Mouse (Mus musculus) intestine, postnatal 0 days (tissue): Measurements from ENCODE around the gene Celf2. TPM values are rescaled to one million over a fixed set of nuclear protein-coding genes. Genes with fewer than 3 reads are reported as not detected.

Source experiments
- ATAC-seq: fragments of 200-750 bp; cut with Nextera tagmentation; 2 replicates; pipeline ENCODE4 v1.8.0; 2017; ENCODE audit warnings: mild to moderate bottlenecking, moderate TSS enrichment, moderate library complexity
- H3K27ac ChIP-seq: fragments of 300-500 bp; sonication (generic); 2 replicates; pipeline ENCODE4 v1.5.1; 2014; ENCODE audit warnings: mild to moderate bottlenecking, low read depth, low read length, moderate library complexity
- H3K27me3 ChIP-seq: fragments of 300-500 bp; sonication (generic); replicated peaks from 2 replicates; pipeline ENCODE4 v1.6.1; 2014; ENCODE audit warnings: low read length, mixed read lengths; ENCODE audit not compliant: control insufficient read depth, insufficient read depth
- H3K36me3 ChIP-seq: fragments of 300-500 bp; sonication (generic); 2 replicates; pipeline ENCODE4 v1.6.1; 2014; ENCODE audit warnings: mild to moderate bottlenecking, moderate library complexity; ENCODE audit not compliant: control insufficient read depth, insufficient read depth
- H3K4me1 ChIP-seq: fragments of 300-500 bp; sonication (generic); replicated peaks from 2 replicates; pipeline ENCODE4 v1.6.1; 2014; ENCODE audit warnings: antibody characterized with exemption, low read length, mixed read lengths; ENCODE audit not compliant: control insufficient read depth, insufficient read depth
- H3K4me2 ChIP-seq: fragments of 300-500 bp; sonication (generic); replicated peaks from 2 replicates; pipeline ENCODE4 v1.6.1; 2014; ENCODE audit warnings: low read depth, mild to moderate bottlenecking, moderate library complexity
- H3K4me3 ChIP-seq: fragments of 300-500 bp; sonication (generic); 2 replicates; pipeline ENCODE4 v1.5.1; 2014; ENCODE audit warnings: low read depth, low read length
- H3K9ac ChIP-seq: fragments of 300-500 bp; sonication (generic); 2 replicates; pipeline ENCODE4 v1.6.1; 2014; ENCODE audit warnings: mild to moderate bottlenecking, low read depth, low read length
- H3K9me3 ChIP-seq: fragments of 300-500 bp; sonication (generic); 2 replicates; pipeline ENCODE4 v1.6.1; 2016; ENCODE audit warnings: mixed run types; ENCODE audit not compliant: control insufficient read depth
- CTCF ChIP-seq: sonication (generic); IDR thresholded peaks from 2 replicates; pipeline ENCODE4 v1.5.1; 2016; ENCODE audit warnings: low read depth, mild to moderate bottlenecking, control low read depth, antibody characterized with exemption, moderate library complexity
- WGBS: fragments of 180-500 bp; shearing (Covaris S2); extraction: QIAGEN DNeasy Blood & Tissue Kit; methylation state at CpG from one replicate; pipeline ENCODE4 v1.1.7; 2014; 5-methylcytosine and 5-hydroxymethylcytosine counted together
- polyA plus RNA-seq: library from polyadenylated mRNA; unstranded; fragments of >200 nt; fragmentation: Nextera tagmentation; extraction: Ambion mirVana; gene quantifications from 2 replicates; pipeline ENCODE4 v1.2.1, GENCODE M21; 2015

Gene Celf2
- polyA plus RNA-seq, 1 experiment from 2014 or later = 16.8 TPM

DNA sequence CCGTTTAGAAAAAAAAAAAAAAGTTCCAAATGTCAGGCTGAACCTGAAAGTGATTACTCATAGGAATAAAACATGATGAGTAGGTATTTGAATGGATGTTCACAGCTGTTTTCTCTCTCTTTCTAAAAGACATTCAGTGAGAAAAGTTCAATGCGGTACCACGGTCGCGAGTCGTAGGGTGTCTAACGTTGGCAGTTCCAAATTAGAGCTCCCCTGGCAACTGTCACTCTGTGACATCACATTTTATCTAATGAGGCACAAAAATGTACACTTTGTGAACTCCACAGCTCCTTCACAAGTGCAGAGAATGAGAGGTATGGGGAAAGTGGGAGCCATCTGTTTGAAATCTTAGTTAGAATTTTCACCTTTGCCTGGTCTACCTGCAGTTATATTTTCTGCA lies 274.8 kb downstream of the Celf2 start:
- no peak overlapping the region for H3K4me2 ChIP-seq
- 89% methylated on average over 7 of the region's 7 CpGs for WGBS
- no peak for TF ChIP-seq CTCF

DNA sequence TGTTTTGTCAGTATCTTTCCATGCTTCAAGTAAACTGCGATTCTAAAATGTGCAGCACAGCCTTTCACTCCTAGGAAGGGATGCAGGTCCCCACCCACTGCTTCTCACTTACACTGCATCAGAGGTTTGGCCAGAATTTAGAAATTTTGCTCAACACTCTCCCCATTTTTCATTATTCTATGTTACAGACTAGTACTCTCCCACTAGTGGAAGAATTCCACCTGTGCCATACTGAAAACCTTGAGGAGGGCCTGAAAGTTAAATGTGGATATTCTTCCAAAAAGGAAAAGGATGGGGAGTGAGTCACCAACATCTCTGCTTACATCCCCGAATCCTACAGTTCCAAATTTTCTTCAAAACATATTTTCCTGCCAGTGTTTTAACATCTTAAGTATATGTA lies 276.0 kb downstream of the Celf2 start:
- WGBS = 84% methylated on average over 2 of the region's 2 CpGs
- Histone ChIP-seq H3K4me2 (no peak overlapping the region), H3K27ac (no peak overlapping the region), H3K4me3 (no peak overlapping the region), H3K27me3 (no peaks in the 10 kb centered on the region), H3K4me1 (no peaks in the 10 kb centered on the region), H3K9me3 (no peaks in the 10 kb centered on the region), H3K9ac (no peak overlapping the region), H3K36me3 (no peaks in the 10 kb centered on the region)
- ATAC-seq = no peak
- TF ChIP-seq CTCF = no peak

More for the DNA sequence above, 274.8 kb downstream of the Celf2 start:
- H3K9ac ChIP-seq = no peak overlapping the region
- no peaks in the 10 kb centered on the region for H3K9me3 ChIP-seq
- H3K27me3 ChIP-seq = no peaks in the 10 kb centered on the region
- no peak overlapping the region for H3K4me3 ChIP-seq
- no peaks in the 10 kb centered on the region for H3K36me3 ChIP-seq
- H3K27ac ChIP-seq = no peak overlapping the region
- no peaks in the 10 kb centered on the region for H3K4me1 ChIP-seq
- ATAC-seq = no peak

DNA sequence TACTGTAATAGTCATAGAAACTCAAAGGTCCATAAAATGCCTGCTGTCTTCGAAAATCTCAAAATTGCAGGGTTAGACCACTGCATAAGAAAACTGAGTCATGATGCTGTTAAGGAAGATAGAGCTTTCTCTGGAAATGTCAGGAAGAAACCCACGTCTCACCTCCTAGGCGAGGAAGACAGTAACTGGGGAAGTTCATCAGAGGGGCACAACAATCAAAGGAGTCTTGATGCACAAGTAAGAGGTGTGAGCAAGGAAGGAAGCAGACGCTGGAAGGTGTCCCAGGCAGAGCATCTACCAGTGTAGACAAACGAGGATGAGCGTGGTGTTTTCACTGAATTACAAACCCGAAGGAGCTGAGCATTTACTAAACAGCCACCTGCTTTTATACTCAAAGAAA lies 282.6 kb downstream of the Celf2 start:
- TF ChIP-seq CTCF = no peak
- Histone ChIP-seq H3K4me2 (no peak overlapping the region), H3K9ac (no peak overlapping the region), H3K4me3 (no peak overlapping the region), H3K36me3 (no peaks in the 10 kb centered on the region), H3K4me1 (no peaks in the 10 kb centered on the region), H3K9me3 (no peaks in the 10 kb centered on the region), H3K27ac (no peak overlapping the region), H3K27me3 (no peaks in the 10 kb centered on the region)
- WGBS = 87% methylated on average over 7 of the region's 7 CpGs
- ATAC-seq = no peak

DNA sequence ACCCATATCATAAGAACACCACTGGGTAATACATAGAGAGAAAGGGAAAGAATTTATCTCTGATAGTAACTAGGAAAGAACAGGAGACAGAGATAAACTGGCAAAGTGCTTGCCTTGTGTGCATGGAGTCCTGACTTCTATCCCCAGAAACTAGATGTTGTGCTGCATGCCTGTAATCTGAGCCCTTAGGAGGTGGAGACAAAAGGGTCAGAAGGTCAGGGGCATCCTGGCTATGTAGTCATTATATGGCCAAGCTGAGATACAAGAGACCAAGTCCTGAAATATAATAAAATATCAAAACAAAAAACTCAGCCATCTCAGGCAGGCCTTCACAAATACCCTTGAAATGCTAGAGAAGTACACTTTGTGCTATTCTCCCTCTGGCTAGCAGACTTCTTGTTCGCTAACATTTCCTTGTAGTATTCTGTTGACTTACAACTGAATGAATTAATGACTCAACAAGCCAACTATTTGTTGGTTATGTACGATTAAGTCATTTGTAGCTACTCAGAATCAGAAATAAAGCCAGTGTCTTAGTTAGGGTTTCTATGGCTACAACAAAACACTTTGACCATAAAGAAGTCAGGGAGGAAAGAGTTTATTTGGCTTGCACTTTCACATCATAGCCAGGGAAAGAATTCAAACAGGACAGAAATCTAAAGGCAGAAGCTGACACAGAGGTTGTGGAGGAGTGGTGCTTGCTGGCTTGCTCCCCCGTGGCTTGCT lies 284.9 kb downstream of the Celf2 start:
- ATAC-seq = no peak
- 60% methylated on average over 3 of the region's 3 CpGs for WGBS

DNA sequence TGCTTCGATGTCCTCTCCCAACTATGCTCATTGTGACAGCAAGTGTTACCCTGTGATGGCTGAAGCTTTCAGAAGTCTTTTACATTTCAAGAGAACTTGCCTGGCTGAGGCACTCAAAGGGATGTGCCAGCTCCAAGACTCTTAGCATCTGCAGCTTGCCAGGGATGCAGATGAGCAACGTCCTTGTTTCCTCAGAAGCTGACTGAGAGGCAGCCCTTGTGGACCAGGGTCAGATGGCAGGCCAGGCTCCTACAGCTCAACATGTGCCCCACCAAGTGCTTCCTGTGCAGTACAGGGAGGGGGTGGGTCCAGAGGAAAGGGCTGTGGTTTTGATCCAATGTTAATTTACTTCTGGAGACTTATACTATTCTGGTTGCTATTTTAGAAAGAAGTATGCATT lies 285.8 kb downstream of the Celf2 start:
- no peak for ATAC-seq
- 65% methylated on average over 2 of the region's 2 CpGs for WGBS
- H3K4me3 ChIP-seq = no peak overlapping the region

More for the DNA sequence above, 284.9 kb downstream of the Celf2 start:
- H3K27me3 ChIP-seq = no peaks in the 10 kb centered on the region
- H3K4me3 ChIP-seq = no peak overlapping the region
- TF ChIP-seq CTCF = no peak
- no peaks in the 10 kb centered on the region for H3K4me1 ChIP-seq
- H3K36me3 ChIP-seq = no peaks in the 10 kb centered on the region
- H3K27ac ChIP-seq = no peak overlapping the region
- H3K4me2 ChIP-seq = no peak overlapping the region
- no peak overlapping the region for H3K9ac ChIP-seq
- no peaks in the 10 kb centered on the region for H3K9me3 ChIP-seq

DNA sequence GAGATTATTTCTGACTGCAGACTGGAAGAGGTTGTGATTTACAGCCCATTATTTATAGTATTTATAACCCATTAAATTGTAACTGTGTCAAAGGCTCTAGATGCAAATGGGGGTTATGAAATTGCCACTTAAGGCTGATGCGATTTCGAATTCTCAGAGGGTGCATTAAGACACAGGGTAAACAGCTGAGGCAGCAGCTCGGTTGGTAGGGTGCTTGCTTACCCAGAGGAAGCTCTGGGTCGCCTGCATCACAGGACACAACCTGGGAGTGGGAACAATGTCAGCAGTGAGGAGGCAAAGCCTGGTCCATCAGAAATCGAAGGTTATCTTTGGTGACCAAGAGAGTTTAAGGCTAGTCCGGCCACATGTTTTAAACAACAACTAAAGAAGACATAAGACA lies 286.5 kb downstream of the Celf2 start:
- WGBS = 72% methylated on average over 6 of the region's 6 CpGs
- Histone ChIP-seq H3K4me3 (no peak overlapping the region), H3K4me1 (no peaks in the 10 kb centered on the region), H3K9me3 (no peaks in the 10 kb centered on the region), H3K36me3 (no peaks in the 10 kb centered on the region), H3K4me2 (no peak overlapping the region), H3K9ac (no peak overlapping the region), H3K27ac (no peak overlapping the region), H3K27me3 (no peaks in the 10 kb centered on the region)
- no peak for ATAC-seq
- no peak for TF ChIP-seq CTCF

More for the DNA sequence above, 285.8 kb downstream of the Celf2 start:
- Histone ChIP-seq H3K27ac (no peak overlapping the region), H3K9me3 (no peaks in the 10 kb centered on the region), H3K27me3 (no peaks in the 10 kb centered on the region), H3K4me2 (no peak overlapping the region), H3K9ac (no peak overlapping the region), H3K36me3 (no peaks in the 10 kb centered on the region), H3K4me1 (no peaks in the 10 kb centered on the region)
- TF ChIP-seq CTCF = no peak

DNA sequence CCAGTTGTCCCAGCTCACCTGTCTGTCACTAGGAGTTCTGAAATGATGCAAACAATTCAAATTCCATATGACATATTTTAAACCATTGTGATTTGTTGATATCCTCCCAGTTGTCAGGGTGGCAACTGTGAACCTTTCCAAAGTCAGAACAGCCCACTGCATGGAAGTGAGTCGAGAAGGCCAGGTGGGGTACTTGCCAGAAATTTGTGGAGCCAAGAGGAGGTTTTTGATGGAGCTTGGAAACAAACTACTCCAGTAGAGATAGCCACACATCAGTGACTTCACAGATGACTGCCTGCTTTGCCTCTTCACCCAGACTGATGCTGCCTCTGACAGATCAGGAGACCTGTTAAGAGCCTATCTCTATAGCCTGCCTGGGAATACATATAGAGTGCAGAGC lies 287.5 kb downstream of the Celf2 start:
- no peak for TF ChIP-seq CTCF
- 75% methylated on average over 1 of the region's 1 CpGs for WGBS

More for the DNA sequence above, 287.5 kb downstream of the Celf2 start:
- ATAC-seq = no peak
- Histone ChIP-seq H3K4me3 (no peak overlapping the region), H3K9me3 (no peaks in the 10 kb centered on the region), H3K36me3 (no peaks in the 10 kb centered on the region), H3K4me1 (no peaks in the 10 kb centered on the region), H3K27ac (no peak overlapping the region), H3K9ac (no peak overlapping the region), H3K27me3 (no peaks in the 10 kb centered on the region), H3K4me2 (no peak overlapping the region)
